Mouse (Mus musculus): ENCODE data around the gene Edn2. TPM values are rescaled to one million over a fixed set of nuclear protein-coding genes. Genes with fewer than 3 reads are reported as not detected.

Edn2 gene
- polyA plus RNA-seq (2016; fragmentation: Nextera tagmentation; extraction: Ambion mirVana): 0.54 and 0.71 TPM in 2 replicates

GRCm38 (mm10) chr4:120161166-120161949, at the start of gene Edn2:
Edn2 (plus strand) TSS chr4:120161206.
- Histone ChIP-seq H3K36me3 (no peaks in the 10 kb centered on the region), H3K4me2 (replicated peaks) (peak within 1 kb of the TSS; percentile 23), H3K4me3 (no peak within 1 kb of the TSS), H3K4me1 (no peaks in the 10 kb centered on the region), H3K27ac (no peak within 1 kb of the TSS), H3K9ac (no peak within 1 kb of the TSS), H3K9me3 (no peaks in the 10 kb centered on the region), H3K27me3 (peaks cover 6% of the 10 kb centered on the region; the same call in 1 of the 2 replicates)
- peak; percentile 58; the same call in 1 of the 2 replicates for ATAC-seq (ENCODE audit: insufficient number of reproducible peaks, insufficient read depth, low FRiP score, low TSS enrichment)
- WGBS: 39% methylated on average over 28 of the region's 29 CpGs

- H3K9me3 ChIP-seq: no peaks in the 10 kb centered on the region
- H3K4me1 ChIP-seq: no peaks in the 10 kb centered on the region
- H3K4me3 ChIP-seq: no peak overlapping the region
- no peaks in the 10 kb centered on the region for H3K36me3 ChIP-seq
- H3K27ac ChIP-seq: no peak overlapping the region
- no peak overlapping the region for H3K4me2 ChIP-seq (replicated peaks)
- 83% methylated on average over 3 of the region's 3 CpGs for WGBS
- H3K9ac ChIP-seq: no peak overlapping the region
- no peaks in the 10 kb centered on the region for H3K27me3 ChIP-seq
- ATAC-seq (ENCODE audit: insufficient number of reproducible peaks, insufficient read depth, low FRiP score, low TSS enrichment): no peak
Measured at GRCm38 (mm10) chr4:120115516-120115915, 45.5 kb upstream of the Edn2 start.

- Histone ChIP-seq H3K9ac (no peak overlapping the region), H3K9me3 (no peaks in the 10 kb centered on the region), H3K27me3 (no peaks in the 10 kb centered on the region), H3K4me3 (no peak overlapping the region), H3K36me3 (no peaks in the 10 kb centered on the region), H3K4me1 (no peaks in the 10 kb centered on the region), H3K4me2 (replicated peaks) (no peak overlapping the region), H3K27ac (no peak overlapping the region)
- ATAC-seq (ENCODE audit: insufficient number of reproducible peaks, insufficient read depth, low FRiP score, low TSS enrichment): no peak
- WGBS: 79% methylated on average over 1 of the region's 1 CpGs
Measured at GRCm38 (mm10) chr4:120116312-120116711, 44.7 kb upstream of the Edn2 start.

GRCm38 (mm10) chr4:120120276-120120675, 40.7 kb upstream of the Edn2 start:
- Histone ChIP-seq H3K4me3 (no peak overlapping the region), H3K36me3 (no peaks in the 10 kb centered on the region), H3K4me1 (no peaks in the 10 kb centered on the region), H3K9me3 (no peaks in the 10 kb centered on the region), H3K27me3 (no peaks in the 10 kb centered on the region), H3K4me2 (replicated peaks) (no peak overlapping the region), H3K27ac (no peak overlapping the region), H3K9ac (no peak overlapping the region)
- WGBS: 35% methylated on average over 8 of the region's 8 CpGs
- ATAC-seq (ENCODE audit: insufficient number of reproducible peaks, insufficient read depth, low FRiP score, low TSS enrichment): no peak

- no peak overlapping the region for H3K9ac ChIP-seq
- H3K4me2 ChIP-seq (replicated peaks): no peak overlapping the region
- WGBS: 74% methylated on average over 6 of the region's 6 CpGs
- H3K4me3 ChIP-seq: no peak overlapping the region
- H3K9me3 ChIP-seq: no peaks in the 10 kb centered on the region
- no peak for ATAC-seq (ENCODE audit: insufficient number of reproducible peaks, insufficient read depth, low FRiP score, low TSS enrichment)
- H3K4me1 ChIP-seq: no peaks in the 10 kb centered on the region
- no peak overlapping the region for H3K27ac ChIP-seq
- H3K27me3 ChIP-seq: no peaks in the 10 kb centered on the region
- no peaks in the 10 kb centered on the region for H3K36me3 ChIP-seq
Measured at GRCm38 (mm10) chr4:120124656-120125055, 36.4 kb upstream of the Edn2 start.

- no peak overlapping the region for H3K9ac ChIP-seq
- no peak for ATAC-seq (ENCODE audit: insufficient number of reproducible peaks, insufficient read depth, low FRiP score, low TSS enrichment)
- no peaks in the 10 kb centered on the region for H3K4me1 ChIP-seq
- H3K4me2 ChIP-seq (replicated peaks): no peak overlapping the region
- H3K4me3 ChIP-seq: no peak overlapping the region
- no peaks in the 10 kb centered on the region for H3K36me3 ChIP-seq
- H3K27me3 ChIP-seq: no peaks in the 10 kb centered on the region
- no peak overlapping the region for H3K27ac ChIP-seq
- WGBS: 82% methylated on average over 6 of the region's 6 CpGs
- no peaks in the 10 kb centered on the region for H3K9me3 ChIP-seq
Measured at GRCm38 (mm10) chr4:120126047-120126446, 35.0 kb upstream of the Edn2 start.

GRCm38 (mm10) chr4:120127333-120127732, 33.7 kb upstream of the Edn2 start:
- H3K4me1 ChIP-seq: no peaks in the 10 kb centered on the region
- H3K4me2 ChIP-seq (replicated peaks): no peak overlapping the region
- 83% methylated on average over 3 of the region's 3 CpGs for WGBS
- no peak overlapping the region for H3K9ac ChIP-seq
- no peak overlapping the region for H3K27ac ChIP-seq
- H3K9me3 ChIP-seq: no peaks in the 10 kb centered on the region
- no peaks in the 10 kb centered on the region for H3K36me3 ChIP-seq
- no peaks in the 10 kb centered on the region for H3K27me3 ChIP-seq
- no peak overlapping the region for H3K4me3 ChIP-seq
- ATAC-seq (ENCODE audit: insufficient number of reproducible peaks, insufficient read depth, low FRiP score, low TSS enrichment): no peak

GRCm38 (mm10) chr4:120128033-120128432, 33.0 kb upstream of the Edn2 start:
- H3K4me2 ChIP-seq (replicated peaks): no peak overlapping the region
- no peaks in the 10 kb centered on the region for H3K27me3 ChIP-seq
- H3K27ac ChIP-seq: no peak overlapping the region
- no peak overlapping the region for H3K4me3 ChIP-seq
- no peak overlapping the region for H3K9ac ChIP-seq
- no peaks in the 10 kb centered on the region for H3K9me3 ChIP-seq
- no peak for ATAC-seq (ENCODE audit: insufficient number of reproducible peaks, insufficient read depth, low FRiP score, low TSS enrichment)
- H3K36me3 ChIP-seq: no peaks in the 10 kb centered on the region
- H3K4me1 ChIP-seq: no peaks in the 10 kb centered on the region
- 76% methylated on average over 4 of the region's 4 CpGs for WGBS

GRCm38 (mm10) chr4:120129233-120129885, 31.6 kb upstream of the Edn2 start:
- WGBS: 40% methylated on average over 4 of the region's 4 CpGs
- peak; percentile 68; the same call in 1 of the 2 replicates for ATAC-seq (ENCODE audit: insufficient number of reproducible peaks, insufficient read depth, low FRiP score, low TSS enrichment)

GRCm38 (mm10) chr4:120130926-120131325, 30.1 kb upstream of the Edn2 start:
- Histone ChIP-seq H3K9ac (no peak overlapping the region), H3K4me2 (replicated peaks) (no peak overlapping the region), H3K4me3 (no peak overlapping the region), H3K9me3 (no peaks in the 10 kb centered on the region), H3K36me3 (no peaks in the 10 kb centered on the region), H3K27me3 (no peaks in the 10 kb centered on the region), H3K4me1 (no peaks in the 10 kb centered on the region), H3K27ac (no peak overlapping the region)
- ATAC-seq (ENCODE audit: insufficient number of reproducible peaks, insufficient read depth, low FRiP score, low TSS enrichment): no peak
- 24% methylated on average over 4 of the region's 4 CpGs for WGBS

More at GRCm38 (mm10) chr4:120129233-120129885, 31.6 kb upstream of the Edn2 start:
- no peak overlapping the region for H3K27ac ChIP-seq
- no peak overlapping the region for H3K4me2 ChIP-seq (replicated peaks)
- H3K4me3 ChIP-seq: no peak overlapping the region
- H3K4me1 ChIP-seq: no peaks in the 10 kb centered on the region
- no peaks in the 10 kb centered on the region for H3K9me3 ChIP-seq
- H3K27me3 ChIP-seq: no peaks in the 10 kb centered on the region
- H3K36me3 ChIP-seq: no peaks in the 10 kb centered on the region
- no peak overlapping the region for H3K9ac ChIP-seq

- H3K36me3 ChIP-seq: no peaks in the 10 kb centered on the region
- H3K27ac ChIP-seq: no peak overlapping the region
- no peaks in the 10 kb centered on the region for H3K27me3 ChIP-seq
- WGBS: 77% methylated on average over 24 of the region's 24 CpGs
- no peaks in the 10 kb centered on the region for H3K4me1 ChIP-seq
- no peak overlapping the region for H3K4me2 ChIP-seq (replicated peaks)
- no peak overlapping the region for H3K9ac ChIP-seq
- no peak overlapping the region for H3K4me3 ChIP-seq
- H3K9me3 ChIP-seq: no peaks in the 10 kb centered on the region
- no peak for ATAC-seq (ENCODE audit: insufficient number of reproducible peaks, insufficient read depth, low FRiP score, low TSS enrichment)
Measured at GRCm38 (mm10) chr4:120131441-120132220, 29.4 kb upstream of the Edn2 start.

All from embryonic facial prominence, embryonic 12.5 days (tissue).